Mouse (Mus musculus) olfactory bulb, adult 2 months (tissue): Measurements from ENCODE around the gene Hmgn3. TPM values are rescaled to one million over a fixed set of nuclear protein-coding genes. Genes with fewer than 3 reads are reported as not detected.

ENCODE experiments used
- H3K27ac ChIP-seq: fragments of 200-500 bp; 2 replicates; pipeline ENCODE4 v1.5.1; 2012; ENCODE audit warnings: low read depth, low read length; ENCODE audit not compliant: insufficient read depth
- H3K4me1 ChIP-seq: fragments of 200-500 bp; 2 replicates; pipeline ENCODE4 v1.6.1; 2012; ENCODE audit warnings: low read length; ENCODE audit not compliant: control insufficient read depth, insufficient read depth
- H3K4me3 ChIP-seq: fragments of 200-500 bp; 2 replicates; pipeline ENCODE4 v1.5.1; 2012; ENCODE audit warnings: mild to moderate bottlenecking, low read depth, low read length, moderate library complexity; ENCODE audit not compliant: insufficient read depth
- CTCF ChIP-seq: fragments of 200-500 bp; IDR thresholded peaks from 2 replicates; pipeline ENCODE4 v1.5.1; 2012; ENCODE audit warnings: low read depth, mild to moderate bottlenecking, low read length, moderate library complexity; ENCODE audit not compliant: insufficient read depth
- POLR2A ChIP-seq: fragments of 200-500 bp; IDR thresholded peaks from 2 replicates; pipeline ENCODE4 v1.6.1; 2012; ENCODE audit warnings: mild to moderate bottlenecking, low read depth, low read length, moderate library complexity; ENCODE audit not compliant: insufficient read depth
- WGBS: fragments of 180-500 bp; shearing (Covaris S2); methylation state at CpG from one replicate; pipeline ENCODE4 v1.1.7; 2018; 5-methylcytosine and 5-hydroxymethylcytosine counted together
- polyA plus RNA-seq: library from polyadenylated mRNA; stranded (reverse); fragments of >200 nt; gene quantifications from 2 replicates; pipeline ENCODE4 v1.2.4, GENCODE M21; 2012; ENCODE audit warnings: low replicate concordance; ENCODE audit not compliant: missing spikeins, insufficient read depth, insufficient read length

Gene Hmgn3
- polyA plus RNA-seq, 1 experiment, result not detected

DNA sequence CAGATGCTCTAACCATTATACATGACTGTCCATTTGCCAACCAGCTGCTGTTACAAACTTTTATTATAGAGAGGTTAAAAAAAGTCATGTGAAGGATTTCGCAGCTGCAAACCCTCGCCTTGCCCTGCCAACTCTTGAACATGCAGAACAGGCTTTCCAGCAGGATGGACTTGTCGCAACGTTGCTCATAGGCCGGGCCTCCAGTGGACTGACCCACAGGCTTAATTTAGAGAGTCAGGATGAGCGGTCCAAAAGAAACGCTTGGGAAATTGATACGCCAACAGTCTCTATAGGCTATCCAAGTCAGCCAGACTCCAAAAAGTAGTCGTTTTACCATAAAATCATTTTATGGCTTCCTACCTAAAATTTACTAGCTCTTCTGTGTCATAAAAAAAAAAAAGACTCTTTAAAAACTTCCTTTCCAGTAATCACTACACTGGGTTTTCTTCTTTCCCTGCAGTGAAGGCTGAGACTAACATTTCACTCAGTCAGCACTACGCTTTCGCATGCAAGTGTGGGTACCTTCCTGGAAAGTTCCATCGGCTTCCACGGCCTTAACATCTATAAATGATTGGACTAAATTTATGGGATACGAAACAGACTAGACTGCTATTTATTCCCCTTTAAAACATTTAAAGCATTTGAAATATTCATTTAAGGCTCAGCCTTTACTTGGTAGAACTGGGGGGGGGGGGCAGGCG is 29.6 kb downstream of the Hmgn3 start:
- TF ChIP-seq POLR2A, result no peak
- no peak for TF ChIP-seq CTCF
- Histone ChIP-seq H3K27ac (no peak overlapping the region), H3K4me3 (no peak overlapping the region), H3K4me1 (no peaks in the 10 kb centered on the region)
- WGBS, result 97% methylated on average over 15 of the region's 15 CpGs

DNA sequence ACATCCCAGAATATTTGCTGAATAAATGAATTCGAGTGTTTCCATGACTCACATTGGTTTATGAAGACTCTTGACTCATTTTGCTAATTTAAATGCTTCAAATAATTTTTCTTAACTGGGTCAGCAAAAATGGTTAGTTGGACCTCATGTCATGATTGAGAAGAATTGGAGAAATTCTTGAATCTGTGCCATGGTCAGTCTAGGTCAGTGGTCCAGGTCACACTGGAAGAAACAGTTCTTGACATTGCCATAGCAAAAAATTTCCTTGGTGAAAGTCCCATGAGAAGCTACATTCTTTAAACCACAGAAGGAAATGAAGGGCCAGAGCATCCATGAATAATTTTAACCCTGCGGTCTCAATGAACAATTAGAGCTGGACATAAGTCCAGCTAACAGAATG is 30.8 kb downstream of the Hmgn3 start:
- TF ChIP-seq POLR2A (no peak), CTCF (no peak)
- no peaks in the 10 kb centered on the region for H3K4me1 ChIP-seq
- no peak overlapping the region for H3K4me3 ChIP-seq
- 84% methylated on average over 2 of the region's 2 CpGs for WGBS
- H3K27ac ChIP-seq, result no peak overlapping the region

DNA sequence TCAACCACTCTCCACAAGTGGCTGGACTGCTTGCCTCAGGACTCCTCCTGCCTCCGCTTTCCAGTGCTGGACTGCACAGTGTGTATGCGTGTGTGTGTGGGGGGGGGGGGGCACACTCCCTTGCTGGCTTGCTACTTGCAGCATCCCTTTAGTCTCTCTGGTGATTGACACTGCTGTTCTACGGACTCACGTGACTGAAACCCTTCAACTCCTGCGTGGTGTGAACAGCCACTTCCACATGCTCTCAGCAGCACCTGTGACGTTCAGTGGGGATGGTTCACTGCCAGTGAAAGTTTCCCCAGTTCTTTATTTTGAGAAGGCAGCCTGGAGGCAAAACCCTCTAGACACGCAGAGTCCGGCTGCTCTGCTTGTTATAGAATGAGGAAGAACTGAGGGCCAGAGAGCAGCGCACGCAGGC is 32.7 kb downstream of the Hmgn3 start:
- no peak for TF ChIP-seq CTCF
- TF ChIP-seq POLR2A, result no peak
- no peak overlapping the region for H3K27ac ChIP-seq
- H3K4me1 ChIP-seq, result no peaks in the 10 kb centered on the region
- H3K4me3 ChIP-seq, result no peak overlapping the region
- 86% methylated on average over 10 of the region's 10 CpGs for WGBS

DNA sequence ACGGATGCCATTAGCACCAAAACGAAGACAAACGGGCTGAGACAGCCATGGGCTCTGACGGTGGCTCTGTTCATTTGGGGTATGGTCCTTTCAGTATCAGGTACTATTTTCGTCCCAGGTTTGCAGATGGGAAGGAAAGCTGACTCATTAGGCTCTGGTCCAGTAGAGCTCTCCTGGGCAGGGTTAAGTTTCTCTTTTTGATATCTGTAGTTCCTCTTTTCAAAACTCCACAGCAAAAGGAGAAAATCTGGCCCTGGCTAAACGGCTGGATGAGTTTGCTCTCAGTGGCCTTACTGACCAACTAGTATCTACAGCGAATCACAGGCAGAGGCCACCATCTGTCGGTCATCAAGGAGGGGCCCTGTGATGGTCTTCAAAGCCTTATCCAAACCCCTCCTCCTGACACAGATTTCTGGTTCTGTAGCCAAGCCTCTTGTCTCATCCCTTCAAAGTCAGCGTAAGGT is 34.1 kb downstream of the Hmgn3 start:
- WGBS, result 86% methylated on average over 9 of the region's 9 CpGs
- H3K4me1 ChIP-seq, result no peaks in the 10 kb centered on the region
- TF ChIP-seq CTCF (no peak), POLR2A (no peak)
- no peak overlapping the region for H3K27ac ChIP-seq
- H3K4me3 ChIP-seq, result no peak overlapping the region

DNA sequence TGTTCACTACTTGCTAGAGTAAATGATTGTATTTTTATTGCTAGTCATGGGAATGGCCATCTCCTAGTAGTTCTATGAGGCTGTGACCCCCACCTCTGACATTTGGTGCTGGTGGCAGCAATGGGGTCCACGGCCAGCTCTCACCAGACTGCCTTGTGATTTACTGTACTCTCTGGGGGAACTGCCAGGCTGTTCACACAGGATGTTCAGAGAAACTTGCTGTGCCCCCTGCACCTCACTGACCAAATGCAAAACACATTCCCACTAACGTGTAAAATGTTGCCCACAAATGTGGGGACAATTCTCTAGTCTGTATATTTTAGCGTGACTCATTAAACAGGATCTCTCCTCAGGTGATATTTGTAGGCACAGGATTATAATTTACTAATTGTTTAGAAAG is 34.7 kb downstream of the Hmgn3 start:
- WGBS, result 89% methylated on average over 3 of the region's 3 CpGs
- TF ChIP-seq POLR2A (no peak), CTCF (no peak)
- H3K4me1 ChIP-seq, result no peaks in the 10 kb centered on the region

DNA sequence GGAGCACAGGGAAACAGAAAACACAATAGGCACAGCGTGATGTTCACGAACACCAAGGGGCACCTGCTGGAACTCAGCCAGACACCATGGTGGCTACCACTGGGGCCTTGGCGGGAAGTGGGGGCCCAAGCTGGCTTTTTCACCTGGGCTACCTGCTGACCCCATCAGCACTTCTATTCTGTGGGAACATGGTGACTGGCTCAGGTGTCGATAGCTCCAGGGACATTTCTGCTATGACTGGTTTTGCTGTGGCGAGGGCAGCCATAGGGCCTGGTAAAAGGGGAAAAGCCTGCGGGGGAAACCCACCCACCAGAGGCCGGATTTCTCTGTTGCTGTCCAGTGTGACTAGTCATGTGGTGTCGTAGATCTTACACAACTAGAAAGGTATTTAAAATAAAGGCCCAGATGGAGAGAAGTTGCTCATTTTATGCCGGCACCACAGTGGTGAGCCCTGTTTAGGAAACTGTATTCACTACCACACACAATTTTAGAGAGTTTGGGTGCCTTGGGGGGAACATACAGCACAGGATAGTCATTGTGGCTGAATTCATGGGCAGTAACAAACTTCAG is 35.3 kb downstream of the Hmgn3 start:
- Histone ChIP-seq H3K4me3 (no peak overlapping the region), H3K27ac (no peak overlapping the region), H3K4me1 (no peaks in the 10 kb centered on the region)
- TF ChIP-seq CTCF (no peak), POLR2A (no peak)
- 94% methylated on average over 9 of the region's 9 CpGs for WGBS

More for the DNA sequence above, 34.7 kb downstream of the Hmgn3 start:
- Histone ChIP-seq H3K4me3 (no peak overlapping the region), H3K27ac (no peak overlapping the region)

DNA sequence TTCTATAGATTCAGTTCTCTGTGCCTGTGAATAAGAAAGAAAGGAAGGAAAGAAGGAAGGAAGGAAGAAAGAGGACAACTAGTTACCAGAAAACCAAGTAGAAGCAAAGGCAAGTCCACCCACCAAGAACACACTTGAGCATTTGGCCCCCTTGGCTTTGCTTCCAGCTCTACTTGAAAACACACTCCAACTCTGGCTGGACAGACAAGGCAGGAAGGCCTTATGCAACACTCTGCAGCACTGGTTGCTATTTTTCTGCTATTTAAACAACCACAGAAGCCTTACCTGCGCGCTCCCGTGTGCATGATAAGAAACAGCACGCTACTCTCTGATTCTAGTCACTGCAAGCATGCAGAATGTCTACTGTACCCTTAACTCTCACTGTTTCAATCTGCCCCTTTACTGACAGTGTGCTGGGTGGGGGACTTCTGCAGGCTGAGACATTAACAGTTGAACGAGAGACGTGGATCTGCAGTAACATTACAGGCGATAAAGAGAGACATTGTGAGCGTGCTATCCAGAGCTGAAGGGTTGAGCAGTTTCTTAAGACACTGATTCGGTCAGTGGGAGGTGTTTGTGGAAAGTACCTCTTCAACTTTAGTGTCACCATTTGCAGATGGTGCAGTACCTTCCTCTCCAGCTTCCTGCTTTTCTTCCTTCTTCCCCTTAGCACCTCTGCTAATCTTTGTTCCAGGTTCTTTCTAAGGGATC is 35.9 kb downstream of the Hmgn3 start:
- TF ChIP-seq POLR2A, result no peak
- no peak for TF ChIP-seq CTCF
- no peaks in the 10 kb centered on the region for H3K4me1 ChIP-seq
- H3K27ac ChIP-seq, result no peak overlapping the region
- 95% methylated on average over 9 of the region's 9 CpGs for WGBS
- no peak overlapping the region for H3K4me3 ChIP-seq

DNA sequence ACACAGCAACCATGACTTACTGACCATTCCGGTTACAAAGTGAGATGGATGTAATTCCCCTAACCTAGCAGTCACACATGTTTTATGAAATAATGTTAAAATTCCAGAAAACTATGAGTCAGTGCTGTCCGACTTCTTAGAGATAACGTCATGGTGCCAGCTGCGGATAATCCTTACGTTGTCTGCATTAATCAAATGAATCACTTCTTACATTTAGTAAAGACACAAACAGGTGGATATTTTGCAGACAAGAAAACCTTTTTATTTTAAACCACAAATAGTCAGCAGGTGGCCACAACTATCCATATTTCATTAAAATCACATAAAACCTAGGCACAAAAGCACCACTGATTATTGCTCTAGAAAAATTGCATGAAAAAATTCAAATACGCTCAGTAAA is 36.8 kb downstream of the Hmgn3 start:
- Histone ChIP-seq H3K27ac (no peak overlapping the region), H3K4me3 (no peak overlapping the region), H3K4me1 (no peaks in the 10 kb centered on the region)
- TF ChIP-seq CTCF (no peak), POLR2A (no peak)
- 97% methylated on average over 6 of the region's 6 CpGs for WGBS

DNA sequence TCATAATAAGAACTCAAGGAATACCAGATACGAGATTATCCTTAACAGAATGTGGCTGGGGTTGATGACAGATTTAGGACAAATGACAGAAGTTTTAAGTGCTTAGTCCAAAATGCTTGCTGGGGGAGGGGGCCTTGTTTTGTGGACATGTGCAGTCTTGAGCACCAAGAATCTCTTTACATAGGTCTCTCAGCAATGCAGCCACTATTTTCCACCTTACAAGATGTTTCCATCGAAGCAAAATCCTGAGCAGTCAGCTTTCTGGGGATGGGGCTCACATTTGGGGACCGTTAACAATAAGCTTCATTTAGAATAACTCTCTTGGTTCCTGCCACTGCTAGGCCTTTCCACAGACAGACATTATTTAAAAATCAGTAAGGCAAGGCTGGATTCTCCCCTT is 37.7 kb downstream of the Hmgn3 start:
- no peaks in the 10 kb centered on the region for H3K4me1 ChIP-seq
- 80% methylated on average over 3 of the region's 3 CpGs for WGBS

More for the DNA sequence above, 37.7 kb downstream of the Hmgn3 start:
- TF ChIP-seq POLR2A (no peak), CTCF (no peak)
- H3K4me3 ChIP-seq, result no peak overlapping the region
- H3K27ac ChIP-seq, result no peak overlapping the region
